Mouse (Mus musculus) heart, embryonic 14.5 days (tissue): ENCODE results near the gene Pnpla1. TPM values are rescaled to one million over a fixed set of nuclear protein-coding genes. Genes with fewer than 3 reads are reported as not detected.

ENCODE experiments used
- ATAC-seq: fragments of 200-750 bp; cut with Nextera tagmentation; 2 replicates; pipeline ENCODE4 v1.8.0; 2017; ENCODE audit warnings: low read depth, moderate TSS enrichment; ENCODE audit not compliant: insufficient number of reproducible peaks, insufficient read depth, low FRiP score
- H3K27ac ChIP-seq, 2 experiments: fragments of 200-500 bp in 1 of 2; fragments of 300-500 bp in 1 of 2; sonication (generic) in 1 of 2; replicated peaks in 1 of 2; 2 replicates each; pipeline ENCODE4 v1.5.1; 2012 to 2014; ENCODE audit warnings: low read depth in 2 of 2, low read length in 2 of 2, control low read depth in 1 of 2, mild to moderate bottlenecking in 1 of 2, mixed read lengths in 1 of 2; ENCODE audit not compliant: control insufficient read depth in 1 of 2, insufficient read depth in 1 of 2
- H3K27me3 ChIP-seq: fragments of 300-500 bp; sonication (generic); 2 replicates; pipeline ENCODE4 v1.6.1; 2014; ENCODE audit warnings: mild to moderate bottlenecking, low read length, control low read depth; ENCODE audit not compliant: control insufficient read depth, insufficient read depth
- H3K36me3 ChIP-seq: fragments of 300-500 bp; sonication (generic); 2 replicates; pipeline ENCODE4 v1.6.1; 2014; ENCODE audit warnings: mild to moderate bottlenecking, control low read depth, low read length, mixed read lengths; ENCODE audit not compliant: control insufficient read depth, insufficient read depth
- H3K4me1 ChIP-seq, 2 experiments: fragments of 200-500 bp in 1 of 2; fragments of 300-500 bp in 1 of 2; sonication (generic) in 1 of 2; 2 replicates each; pipeline ENCODE4 v1.6.1; 2012 to 2014; ENCODE audit warnings: low read length in 2 of 2, control low read depth in 1 of 2, mixed read lengths in 1 of 2; ENCODE audit not compliant: control insufficient read depth in 2 of 2, insufficient read depth in 2 of 2
- H3K4me2 ChIP-seq: fragments of 300-500 bp; sonication (generic); 2 replicates; pipeline ENCODE4 v1.6.1; 2014; ENCODE audit warnings: mild to moderate bottlenecking, low read length
- H3K4me3 ChIP-seq, 2 experiments: fragments of 200-500 bp in 1 of 2; fragments of 300-500 bp in 1 of 2; sonication (generic) in 1 of 2; 2 replicates each; pipeline ENCODE4 v1.5.1; 2012 to 2014; ENCODE audit warnings: low read length in 2 of 2, mild to moderate bottlenecking in 2 of 2, control low read depth in 1 of 2, low read depth in 1 of 2, moderate library complexity in 1 of 2; ENCODE audit not compliant: control insufficient read depth in 1 of 2, insufficient read depth in 1 of 2
- H3K9ac ChIP-seq: fragments of 300-500 bp; sonication (generic); 2 replicates; pipeline ENCODE4 v1.6.1; 2014; ENCODE audit warnings: mild to moderate bottlenecking, low read length
- H3K9me3 ChIP-seq: fragments of 300-500 bp; sonication (generic); 2 replicates; pipeline ENCODE4 v1.6.1; 2016; ENCODE audit warnings: low read length, control low read depth; ENCODE audit not compliant: control insufficient read depth
- WGBS: fragments of 180-500 bp; shearing (Covaris S2); extraction: QIAGEN DNeasy Blood & Tissue Kit; methylation state at CpG from one replicate; pipeline ENCODE4 v1.1.7; 2014; 5-methylcytosine and 5-hydroxymethylcytosine counted together
- polyA plus RNA-seq: library from polyadenylated mRNA; unstranded; fragments of >200 nt; fragmentation: Nextera tagmentation; extraction: Ambion mirVana; gene quantifications from 2 replicates; pipeline ENCODE4 v1.2.1, GENCODE M21; 2014

Gene Pnpla1
- polyA plus RNA-seq, 1 experiment from 2014 or later = not detected

GRCm38 (mm10) chr17:28934120-28934916 lies 76.1 kb downstream of the Pnpla1 start:
- Histone ChIP-seq H3K4me2 (no peak overlapping the region), H3K4me3 (no peak overlapping the region), H3K27ac (no peak overlapping the region), H3K9ac (no peak overlapping the region), H3K9me3 (peaks cover 5% of the 10 kb centered on the region; the same call in 1 of the 2 replicates), H3K4me1 (peaks cover 6 to 12% of the 10 kb centered on the region in 2 experiments; a peak in 3 of 4 replicates), H3K27me3 (no peaks in the 10 kb centered on the region), H3K36me3 (no peaks in the 10 kb centered on the region)
- 66% methylated on average over 19 of the region's 19 CpGs for WGBS
- no peak for ATAC-seq

DNA sequence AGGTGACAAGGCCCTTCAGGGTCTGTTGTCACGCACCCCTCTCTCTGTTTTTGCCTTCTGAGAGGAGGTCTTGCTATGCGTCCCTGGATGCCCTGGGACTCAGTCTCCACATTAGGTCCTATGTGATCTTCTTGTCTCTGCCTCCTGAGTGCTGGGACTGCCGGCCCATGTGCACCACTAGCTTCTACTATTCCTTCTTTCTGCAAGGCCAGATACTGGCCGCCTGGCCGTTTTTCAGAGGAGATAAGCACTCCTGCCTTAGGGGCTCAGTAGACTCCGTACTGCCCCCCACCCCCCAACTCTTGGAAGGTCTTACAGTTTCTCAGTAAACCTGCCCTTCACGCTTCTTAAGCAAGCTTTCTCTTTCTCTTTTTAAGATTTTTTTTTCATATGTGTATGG lies 77.9 kb downstream of the Pnpla1 start:
- Histone ChIP-seq H3K27me3 (no peaks in the 10 kb centered on the region), H3K36me3 (no peaks in the 10 kb centered on the region), H3K4me3 (no peak overlapping the region), H3K4me1 (peaks cover 0 to 3% of the 10 kb centered on the region in 2 experiments; a peak in 1 of 4 replicates), H3K9ac (no peak overlapping the region), H3K4me2 (no peak overlapping the region), H3K9me3 (peaks cover 5% of the 10 kb centered on the region; the same call in 1 of the 2 replicates), H3K27ac (no peak overlapping the region)
- ATAC-seq = no peak
- 78% methylated on average over 7 of the region's 7 CpGs for WGBS

- no peak overlapping the region for H3K9ac ChIP-seq
- 77% methylated on average over 10 of the region's 10 CpGs for WGBS
- no peaks in the 10 kb centered on the region for H3K36me3 ChIP-seq
- no peaks in the 10 kb centered on the region; a peak in 1 of 4 replicates for H3K4me1 ChIP-seq
- H3K4me3 ChIP-seq = no peak overlapping the region
- no peak for ATAC-seq
- H3K27ac ChIP-seq = no peak overlapping the region
- peaks cover 5% of the 10 kb centered on the region; the same call in 1 of the 2 replicates for H3K9me3 ChIP-seq
- H3K4me2 ChIP-seq = no peak overlapping the region
- no peaks in the 10 kb centered on the region for H3K27me3 ChIP-seq
Measured at GRCm38 (mm10) chr17:28936622-28937345, 78.6 kb downstream of the Pnpla1 start.

Other genes starting within 250 kb of the Pnpla1 start
- gene Srpk1, start 235.7 kb upstream of the Pnpla1 start, polyA plus RNA-seq = 60.6 and 61.1 TPM in 2 replicates
- 0.34 and 0.51 TPM in 2 replicates for gene Slc26a8, start 168.2 kb upstream of the Pnpla1 start, polyA plus RNA-seq
- 37.6 and 38.3 TPM in 2 replicates for gene Mapk14, start 167.1 kb upstream of the Pnpla1 start, polyA plus RNA-seq
- gene AC170998.1, start 132.3 kb upstream of the Pnpla1 start, polyA plus RNA-seq = 2.2 and 2.5 TPM in 2 replicates
- 1.7 and 2.5 TPM in 2 replicates for gene Mapk13, start 89.1 kb upstream of the Pnpla1 start, polyA plus RNA-seq
- gene Brpf3, start 57.3 kb upstream of the Pnpla1 start, polyA plus RNA-seq = 6.0 and 6.4 TPM in 2 replicates
- gene 4930539E08Rik, start 56.9 kb downstream of the Pnpla1 start, polyA plus RNA-seq = 0.09 TPM in 2 replicates
- gene Pxt1, start 85.4 kb downstream of the Pnpla1 start, polyA plus RNA-seq = not detected in 2 replicates
- 53.2 and 53.5 TPM in 2 replicates for gene Kctd20, start 93.5 kb downstream of the Pnpla1 start, polyA plus RNA-seq
- gene Stk38, start 149.6 kb downstream of the Pnpla1 start, polyA plus RNA-seq = 68.0 and 70.3 TPM in 2 replicates
- gene Srsf3, start 174.2 kb downstream of the Pnpla1 start, polyA plus RNA-seq = 340 and 357 TPM in 2 replicates
- gene Cdkn1a, start 232.6 kb downstream of the Pnpla1 start, polyA plus RNA-seq = 51.7 and 57.7 TPM in 2 replicates